Mouse (Mus musculus) CH12F3 (cell line): ENCODE results near the gene P2rx1.

Source experiments
- in situ Hi-C: fragments of 300-500 bp; cut with MboI; formaldehyde crosslinking; loops from 2 replicates; pipeline ENCODE4 v1.14.3; 2020; ENCODE audit warnings: low sequenced_read_pairs

Gene P2rx1

GRCm38 (mm10) chr11:73019147-73019795, 20.4 kb downstream of the P2rx1 start:
- in situ Hi-C loops, result no loop called here

- in situ Hi-C loops, result no loop called here
Observed at GRCm38 (mm10) chr11:73020953-73021800, 22.3 kb downstream of the P2rx1 start.

GRCm38 (mm10) chr11:73023099-73023498, 24.2 kb downstream of the P2rx1 start:
- in situ Hi-C loops, result no loop called here

GRCm38 (mm10) chr11:73023827-73024226, 24.9 kb downstream of the P2rx1 start:
- in situ Hi-C loops, result no loop called here

GRCm38 (mm10) chr11:73024236-73024904, 25.5 kb downstream of the P2rx1 start:
- in situ Hi-C loops, result no loop called here

DNA sequence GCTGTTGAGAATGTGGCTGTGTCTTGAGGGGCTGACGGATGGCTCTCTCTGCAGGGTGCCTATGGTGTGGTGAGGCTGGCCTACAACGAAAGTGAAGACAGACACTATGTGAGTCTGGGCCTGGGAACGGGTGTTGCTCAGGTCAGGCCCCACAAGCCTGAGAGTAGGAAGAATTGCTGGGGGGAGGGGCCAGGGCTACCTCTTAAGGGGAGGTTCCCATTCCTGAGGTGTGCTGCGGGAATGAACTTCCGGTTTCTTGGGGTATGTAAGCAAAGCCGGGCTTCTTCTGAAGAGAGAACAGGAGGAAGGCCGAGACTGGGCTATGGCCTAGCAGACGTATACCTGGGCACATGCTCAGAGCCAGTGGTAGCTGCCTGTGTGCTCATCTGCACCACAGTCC, 28.1 kb downstream of the P2rx1 start:
- in situ Hi-C loops, result no loop called here

GRCm38 (mm10) chr11:73030821-73031498, 32.1 kb downstream of the P2rx1 start:
- in situ Hi-C loops, result no loop called here

- in situ Hi-C loops, result no loop called here
Observed at GRCm38 (mm10) chr11:73031536-73031935, 32.6 kb downstream of the P2rx1 start.

DNA sequence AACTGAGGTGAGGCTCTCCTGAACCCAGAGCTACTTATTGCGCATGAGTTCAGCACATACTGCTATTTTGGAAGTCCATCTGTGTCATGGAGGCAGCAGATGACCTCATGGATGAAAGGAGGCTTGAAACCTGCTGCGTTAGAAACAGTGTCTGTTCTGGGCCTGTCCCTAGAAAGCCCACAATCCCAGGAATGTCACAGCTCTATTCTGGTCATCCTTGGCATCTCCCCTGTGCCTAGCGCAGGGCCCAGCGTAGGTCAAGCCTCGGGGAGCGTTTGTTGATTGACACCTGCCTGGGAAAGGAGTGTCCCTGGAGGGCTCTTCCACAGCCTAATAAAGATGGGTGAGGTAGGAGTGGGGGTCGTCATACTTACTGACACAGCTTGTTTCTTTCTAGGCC, 37.2 kb downstream of the P2rx1 start:
- in situ Hi-C loops, result no loop called here

DNA sequence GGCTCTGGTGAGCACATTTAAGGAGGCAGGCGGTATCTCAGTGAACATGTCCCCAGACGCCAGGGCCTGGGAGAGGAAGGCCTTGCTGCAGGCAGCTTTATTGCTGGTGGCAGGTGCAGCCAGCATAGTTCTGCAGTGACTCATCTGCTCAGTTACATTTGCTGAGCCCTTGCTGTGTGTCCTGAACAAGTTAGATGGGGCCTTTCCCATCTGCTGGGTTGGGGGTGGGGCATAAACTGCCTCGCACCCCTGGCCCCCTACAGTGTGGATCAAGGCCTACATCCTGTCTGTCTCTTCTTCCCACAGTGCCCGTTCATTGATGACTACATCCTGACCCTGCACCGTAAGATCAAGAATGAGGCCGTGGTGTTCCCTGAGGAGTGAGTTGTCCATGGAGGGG, 38.0 kb downstream of the P2rx1 start:
- in situ Hi-C loops, result no loop called here

GRCm38 (mm10) chr11:73037691-73038090, 38.8 kb downstream of the P2rx1 start:
- in situ Hi-C loops, result no loop called here

DNA sequence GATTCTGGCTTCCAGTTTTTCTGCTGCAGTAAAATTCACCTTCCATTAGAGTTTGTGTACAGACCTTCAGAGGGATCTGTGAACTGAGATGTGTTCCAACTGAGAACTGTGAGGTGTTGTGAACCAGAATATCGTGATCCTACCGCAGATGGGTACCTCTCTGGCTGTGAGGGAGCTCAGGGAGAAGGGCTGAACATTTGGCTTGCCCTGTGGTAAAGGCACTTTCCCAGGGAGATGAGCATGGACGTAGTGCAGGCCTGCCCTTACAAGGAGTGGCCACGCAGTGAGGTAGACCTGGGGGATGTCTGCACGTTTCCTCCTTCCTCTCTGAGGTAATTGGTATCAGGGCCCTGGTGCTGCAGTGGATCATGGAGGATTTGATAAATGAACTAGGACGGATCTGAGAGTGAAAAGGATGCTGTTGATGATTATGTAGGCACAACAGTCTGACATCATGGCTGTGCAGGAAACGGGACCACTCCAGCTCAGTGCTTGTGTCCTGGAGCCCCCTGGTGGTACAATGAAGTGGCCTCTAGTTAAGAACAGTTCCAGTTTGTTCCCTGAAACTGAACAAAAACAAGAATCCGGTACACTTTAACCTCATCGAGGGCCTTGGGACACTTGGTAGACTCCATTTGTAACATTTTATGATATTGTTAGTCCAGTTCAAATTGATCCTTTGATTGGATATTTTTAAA, 40.3 kb downstream of the P2rx1 start:
- in situ Hi-C loops, result no loop called here

DNA sequence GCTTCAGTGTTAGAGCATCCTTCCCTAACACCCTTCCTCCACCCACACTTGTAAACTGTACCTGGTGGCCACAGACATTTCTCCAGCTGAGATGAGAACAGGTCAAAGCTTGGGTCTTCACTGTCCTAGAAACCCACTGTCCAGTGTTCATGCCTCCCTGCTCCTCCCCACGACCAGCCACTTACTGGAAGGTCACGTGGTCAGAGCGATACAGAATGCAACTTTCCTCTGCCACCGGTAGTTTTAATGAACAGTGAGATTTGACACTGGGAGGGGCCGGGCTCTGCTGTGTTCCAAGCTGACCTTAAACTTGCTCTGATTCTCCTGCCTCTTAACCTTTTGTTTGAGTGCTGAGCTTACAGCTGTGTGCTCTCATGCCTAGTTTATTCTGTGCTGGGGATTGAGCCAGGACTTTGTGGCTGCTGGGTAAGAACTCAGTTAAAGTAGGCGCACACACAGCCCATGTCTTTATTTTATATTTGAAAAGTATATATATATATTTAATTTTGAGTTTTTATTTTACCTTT, 45.4 kb downstream of the P2rx1 start:
- in situ Hi-C loops, result loop anchor here (5.0 kb wide), 1 partner anchor 37 kb away; no protein-coding TSS in a partner anchor

- in situ Hi-C loops, result loop anchor here (5.0 kb wide), 1 partner anchor 37 kb away; no protein-coding TSS in a partner anchor
Observed at GRCm38 (mm10) chr11:73044789-73045188, 45.9 kb downstream of the P2rx1 start.

DNA sequence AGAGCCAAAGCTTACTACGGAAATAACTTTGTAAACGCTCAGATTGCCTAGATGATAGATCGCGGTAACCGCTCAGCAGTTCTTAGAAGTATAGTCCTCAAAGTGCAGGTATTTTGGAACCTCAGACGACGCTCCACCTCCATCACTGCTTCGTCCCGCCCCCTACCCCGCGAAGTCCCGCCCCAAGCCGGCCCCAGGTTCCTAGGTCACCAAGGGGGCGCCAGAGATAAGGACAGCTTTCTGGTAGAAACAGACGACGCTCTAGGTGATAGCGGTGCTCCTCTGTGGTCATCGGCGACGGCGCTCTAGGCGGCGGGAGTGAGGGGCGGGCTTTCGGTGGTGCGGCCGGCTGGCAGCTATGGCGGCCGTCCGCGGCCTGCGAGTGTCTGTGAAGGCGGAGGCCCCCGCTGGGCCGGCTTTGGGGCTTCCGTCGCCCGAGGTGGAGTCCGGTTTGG, 48.7 kb downstream of the P2rx1 start, which contains the start of gene Ncbp3:
TSS of gene Ncbp3 (plus strand) at position 242 of the 455 bp plus-strand sequence.
- in situ Hi-C loops, result no loop called here

GRCm38 (mm10) chr11:73048030-73048876, 49.4 kb downstream of the P2rx1 start:
- in situ Hi-C loops, result no loop called here

DNA sequence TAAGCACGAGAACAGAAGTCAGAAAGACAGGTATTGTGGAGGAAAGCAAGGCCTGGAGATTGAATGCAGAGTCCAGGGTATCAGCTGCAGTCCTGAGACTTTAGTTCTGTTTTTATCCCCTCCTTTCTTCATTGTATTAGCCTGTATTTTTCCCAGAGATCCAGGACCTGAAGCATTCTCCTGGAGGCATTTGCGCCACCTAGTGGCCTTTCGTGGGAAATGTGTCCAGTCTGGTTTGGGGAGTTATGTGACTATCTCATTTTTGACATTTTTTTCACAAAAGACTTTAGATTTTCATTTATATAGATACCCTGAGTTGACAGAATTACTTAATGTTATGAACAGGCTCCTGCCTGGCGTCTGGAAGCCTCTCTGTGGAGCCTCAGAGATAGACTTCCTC, 50.4 kb downstream of the P2rx1 start:
- in situ Hi-C loops, result no loop called here

- in situ Hi-C loops, result no loop called here
Observed at GRCm38 (mm10) chr11:73052795-73053194, 53.9 kb downstream of the P2rx1 start.

DNA sequence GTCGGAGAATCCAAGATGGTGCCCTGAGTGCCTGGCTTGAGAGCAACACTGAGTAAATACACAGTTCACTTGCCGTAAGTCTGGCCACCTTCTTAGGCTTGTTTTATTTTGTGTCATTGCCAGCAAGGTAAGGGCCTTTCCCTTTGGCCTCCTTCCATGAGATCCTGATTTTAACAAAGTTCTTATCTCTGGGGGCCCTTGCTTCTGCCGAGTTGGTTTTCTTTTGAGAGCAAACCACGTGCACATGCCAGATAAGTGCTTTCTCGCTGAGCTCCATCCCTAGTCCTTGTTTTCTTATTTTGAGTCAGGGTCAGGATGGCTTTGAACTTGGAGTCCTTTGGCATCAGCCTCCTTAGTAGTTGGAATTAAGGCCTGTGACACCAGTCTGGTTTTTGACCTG, 58.8 kb downstream of the P2rx1 start:
- in situ Hi-C loops, result no loop called here
